Mouse (Mus musculus) embryonic facial prominence, embryonic 15.5 days (tissue): ENCODE data around the gene Sgms1. TPM values are rescaled to one million over a fixed set of nuclear protein-coding genes. Genes with fewer than 3 reads are reported as not detected.
"Not testable (repeated sequence)": the region's sequence is repeated elsewhere in the genome, so short reads cannot be mapped to it uniquely, and the experiment has no call there.

Source experiments
- ATAC-seq: fragments of 200-750 bp; cut with Nextera tagmentation; 2 replicates; pipeline ENCODE4 v1.8.0; 2017; ENCODE audit warnings: low read depth, moderate TSS enrichment; ENCODE audit not compliant: insufficient number of reproducible peaks, low FRiP score, low TSS enrichment
- H3K27ac ChIP-seq: fragments of 300-500 bp; sonication (generic); replicated peaks from 2 replicates; pipeline ENCODE4 v1.5.1; 2015; ENCODE audit warnings: mild to moderate bottlenecking, inconsistent platforms
- H3K27me3 ChIP-seq: fragments of 300-500 bp; sonication (generic); 2 replicates; pipeline ENCODE4 v1.6.1; 2015; ENCODE audit warnings: inconsistent platforms
- H3K36me3 ChIP-seq: fragments of 300-500 bp; sonication (generic); 2 replicates; pipeline ENCODE4 v1.6.1; 2015; ENCODE audit warnings: mild to moderate bottlenecking, inconsistent platforms
- H3K4me1 ChIP-seq: fragments of 300-500 bp; sonication (generic); 2 replicates; pipeline ENCODE4 v1.6.1; 2015; ENCODE audit warnings: inconsistent platforms
- H3K4me2 ChIP-seq: fragments of 300-500 bp; sonication (generic); replicated peaks from 2 replicates; pipeline ENCODE4 v1.6.1; 2015; ENCODE audit warnings: mild to moderate bottlenecking, inconsistent platforms
- H3K4me3 ChIP-seq: fragments of 300-500 bp; sonication (generic); replicated peaks from 2 replicates; pipeline ENCODE4 v1.5.1; 2015; ENCODE audit warnings: mild to moderate bottlenecking, inconsistent platforms
- H3K9ac ChIP-seq: fragments of 300-500 bp; sonication (generic); 2 replicates; pipeline ENCODE4 v1.6.1; 2015; ENCODE audit warnings: inconsistent platforms
- H3K9me3 ChIP-seq: fragments of 300-500 bp; sonication (generic); replicated peaks from 2 replicates; pipeline ENCODE4 v1.6.1; 2016; ENCODE audit warnings: inconsistent platforms
- WGBS: fragments of 180-500 bp; shearing (Covaris S2); methylation state at CpG from one replicate; pipeline ENCODE4 v1.1.7; 2015; 5-methylcytosine and 5-hydroxymethylcytosine counted together
- polyA plus RNA-seq: library from polyadenylated mRNA; unstranded; fragments of >200 nt; fragmentation: Nextera tagmentation; extraction: Ambion mirVana; gene quantifications from 2 replicates; pipeline ENCODE4 v1.2.1, GENCODE M21; 2015

Sgms1 gene
- polyA plus RNA-seq, 1 experiment from 2014 or later, result 38.8 TPM

GRCm38 (mm10) chr19:32138361-32139088 is 251.0 kb downstream of the Sgms1 start:
- Histone ChIP-seq H3K4me2 (no peak overlapping the region), H3K27me3 (no peaks in the 10 kb centered on the region), H3K4me1 (peaks cover 5% of the 10 kb centered on the region; the same call in 1 of the 2 replicates), H3K9me3 (no peaks in the 10 kb centered on the region), H3K36me3 (0 out of 2 replicates have a peak, but pooled peaks cover 6% of the 10 kb centered on the region), H3K4me3 (no peak overlapping the region), H3K27ac (no peak overlapping the region), H3K9ac (no peak overlapping the region)
- WGBS, result 62% methylated on average over 14 of the region's 14 CpGs
- no peak for ATAC-seq

GRCm38 (mm10) chr19:32137904-32138303 is 251.6 kb downstream of the Sgms1 start:
- Histone ChIP-seq H3K4me2 (no peak overlapping the region), H3K27me3 (no peaks in the 10 kb centered on the region), H3K4me3 (no peak overlapping the region), H3K27ac (no peak overlapping the region), H3K9me3 (no peaks in the 10 kb centered on the region), H3K4me1 (peaks cover 5% of the 10 kb centered on the region; the same call in 1 of the 2 replicates), H3K9ac (no peak overlapping the region), H3K36me3 (0 out of 2 replicates have a peak, but pooled peaks cover 6% of the 10 kb centered on the region)
- WGBS, result 79% methylated on average over 5 of the region's 5 CpGs
- ATAC-seq, result no peak

GRCm38 (mm10) chr19:32136888-32137625 is 252.5 kb downstream of the Sgms1 start:
- Histone ChIP-seq H3K4me3 (no peak overlapping the region), H3K36me3 (0 out of 2 replicates have a peak, but pooled peaks cover 6% of the 10 kb centered on the region), H3K27me3 (no peaks in the 10 kb centered on the region), H3K27ac (no peak overlapping the region), H3K9me3 (no peaks in the 10 kb centered on the region), H3K4me1 (peaks cover 5% of the 10 kb centered on the region; the same call in 1 of the 2 replicates), H3K4me2 (no peak overlapping the region), H3K9ac (no peak overlapping the region)
- ATAC-seq, result no peak; the same call in 1 of the 2 replicates
- 49% methylated on average over 4 of the region's 4 CpGs for WGBS

GRCm38 (mm10) chr19:32131707-32132488 is 257.6 kb downstream of the Sgms1 start:
- not testable (repeated sequence) for H3K27me3 ChIP-seq, H3K9ac ChIP-seq, H3K9me3 ChIP-seq, H3K27ac ChIP-seq, H3K4me2 ChIP-seq, H3K4me1 ChIP-seq, ATAC-seq, H3K4me3 ChIP-seq, H3K36me3 ChIP-seq
- 78% methylated on average over 14 of the region's 17 CpGs for WGBS

DNA sequence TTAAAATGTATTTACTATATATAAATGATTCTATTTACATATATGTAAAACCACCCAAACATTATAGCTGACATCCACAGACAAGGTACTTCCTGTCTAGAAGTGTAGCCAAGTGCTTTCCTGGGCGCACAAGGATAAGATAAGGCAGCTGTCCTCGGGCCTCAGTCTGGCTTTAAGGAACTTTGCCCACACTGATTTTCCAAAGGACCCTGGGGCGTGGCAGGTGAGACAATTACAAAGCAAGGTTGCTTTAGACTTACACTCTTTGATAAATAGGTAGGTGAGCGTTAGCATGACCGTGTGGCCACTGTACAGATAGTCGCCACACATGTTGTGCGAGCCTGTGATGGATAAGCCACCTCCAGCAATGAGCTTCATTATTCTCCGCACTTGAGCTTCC is 260.2 kb downstream of the Sgms1 start:
- Histone ChIP-seq H3K4me3 (no peak overlapping the region), H3K27ac (no peak overlapping the region), H3K4me1 (peaks cover 5% of the 10 kb centered on the region; the same call in 1 of the 2 replicates), H3K9ac (no peak overlapping the region), H3K4me2 (no peak overlapping the region), H3K36me3 (peaks cover 10% of the 10 kb centered on the region), H3K27me3 (no peaks in the 10 kb centered on the region), H3K9me3 (no peaks in the 10 kb centered on the region)
- no peak for ATAC-seq
- 93% methylated on average over 8 of the region's 8 CpGs for WGBS

DNA sequence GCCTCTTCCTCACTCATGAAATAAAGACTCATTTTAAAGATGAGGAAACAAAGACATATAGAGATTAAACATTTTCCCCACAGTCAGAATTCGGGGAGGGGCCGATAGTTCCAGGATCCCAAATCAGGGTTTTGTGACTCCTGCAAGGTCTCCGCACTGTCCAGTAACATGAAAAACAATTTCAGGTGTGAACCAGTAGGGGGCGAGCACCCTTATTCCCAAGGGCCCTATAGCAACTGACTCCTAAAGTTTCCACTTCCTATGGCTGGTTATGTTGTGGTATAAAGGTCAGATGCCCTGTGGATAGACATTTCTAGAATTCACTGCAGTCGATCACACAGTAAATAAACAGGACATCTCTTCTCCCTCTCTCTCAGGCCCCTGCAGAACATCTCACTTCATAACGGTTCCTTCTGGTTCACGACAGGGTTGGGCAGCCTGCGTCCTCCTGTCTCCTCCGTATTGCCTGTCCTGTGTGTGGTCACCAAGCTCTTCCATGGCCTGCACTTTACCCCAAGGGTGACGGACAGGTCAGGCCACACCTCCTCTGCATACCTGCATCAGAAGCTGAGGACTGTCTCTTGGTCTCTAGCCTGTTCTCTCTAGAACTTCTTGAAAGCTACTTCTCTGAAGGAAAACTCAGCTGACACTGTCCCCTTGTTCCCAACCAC is 262.2 kb downstream of the Sgms1 start:
- no peak for ATAC-seq
- 73% methylated on average over 10 of the region's 10 CpGs for WGBS
- H3K4me3 ChIP-seq, result no peak overlapping the region
- peaks cover 5% of the 10 kb centered on the region; the same call in 1 of the 2 replicates for H3K4me1 ChIP-seq
- no peak overlapping the region for H3K27ac ChIP-seq
- H3K9ac ChIP-seq, result no peak overlapping the region
- H3K4me2 ChIP-seq, result no peak overlapping the region
- H3K27me3 ChIP-seq, result no peaks in the 10 kb centered on the region
- H3K9me3 ChIP-seq, result no peaks in the 10 kb centered on the region
- H3K36me3 ChIP-seq, result peaks cover 19% of the 10 kb centered on the region

DNA sequence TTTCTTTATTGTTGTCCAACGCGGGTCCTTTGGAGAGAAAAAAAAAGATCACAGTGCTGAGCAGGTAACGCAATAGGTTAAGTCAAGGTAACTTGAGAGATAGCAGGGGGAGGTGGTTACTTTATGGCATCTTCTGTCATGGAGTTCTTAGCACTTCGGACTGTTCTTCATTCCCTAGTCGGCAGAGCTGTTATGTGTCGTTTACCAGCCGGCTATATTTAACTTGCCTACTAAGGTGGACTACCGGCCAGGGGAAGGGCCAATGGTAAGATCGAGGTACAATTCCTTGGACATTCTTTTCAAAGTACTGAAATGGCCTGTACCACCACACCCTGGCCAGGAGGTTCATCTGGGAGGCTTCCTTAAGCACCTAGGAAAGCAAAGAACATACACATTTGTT is 265.4 kb downstream of the Sgms1 start:
- H3K4me3 ChIP-seq, result no peak overlapping the region
- no peaks in the 10 kb centered on the region for H3K4me1 ChIP-seq
- no peak overlapping the region for H3K4me2 ChIP-seq
- H3K36me3 ChIP-seq, result peaks cover 17% of the 10 kb centered on the region; the same call in 1 of the 2 replicates
- H3K9ac ChIP-seq, result no peak overlapping the region
- no peak for ATAC-seq
- no peaks in the 10 kb centered on the region for H3K9me3 ChIP-seq
- 92% methylated on average over 9 of the region's 9 CpGs for WGBS
- H3K27me3 ChIP-seq, result no peaks in the 10 kb centered on the region
- no peak overlapping the region for H3K27ac ChIP-seq

DNA sequence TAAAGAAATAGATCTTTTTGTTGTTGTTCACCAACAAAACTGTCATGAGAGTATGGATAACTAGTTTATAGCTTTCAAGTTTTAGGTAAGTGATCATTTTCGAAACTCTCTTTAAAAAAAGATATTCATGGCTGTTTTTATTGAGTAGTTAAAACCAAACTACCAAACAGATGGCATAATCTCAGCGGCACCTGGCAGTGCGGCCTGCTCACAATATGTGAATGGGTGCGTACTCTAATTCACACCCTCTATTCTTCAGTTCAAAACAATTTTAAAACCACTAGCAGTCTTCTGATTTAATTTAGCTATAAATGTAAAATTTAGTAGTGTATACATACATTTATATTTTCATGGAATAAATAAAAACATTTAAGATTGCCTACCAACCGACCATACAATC is 266.3 kb downstream of the Sgms1 start:
- no peaks in the 10 kb centered on the region for H3K4me1 ChIP-seq
- H3K27ac ChIP-seq, result no peak overlapping the region
- no peak overlapping the region for H3K4me3 ChIP-seq
- WGBS, result 90% methylated on average over 5 of the region's 5 CpGs
- H3K36me3 ChIP-seq, result peaks cover 17% of the 10 kb centered on the region; the same call in 1 of the 2 replicates
- no peak for ATAC-seq
- no peaks in the 10 kb centered on the region for H3K27me3 ChIP-seq
- H3K9me3 ChIP-seq, result no peaks in the 10 kb centered on the region
- H3K9ac ChIP-seq, result no peak overlapping the region
- no peak overlapping the region for H3K4me2 ChIP-seq

DNA sequence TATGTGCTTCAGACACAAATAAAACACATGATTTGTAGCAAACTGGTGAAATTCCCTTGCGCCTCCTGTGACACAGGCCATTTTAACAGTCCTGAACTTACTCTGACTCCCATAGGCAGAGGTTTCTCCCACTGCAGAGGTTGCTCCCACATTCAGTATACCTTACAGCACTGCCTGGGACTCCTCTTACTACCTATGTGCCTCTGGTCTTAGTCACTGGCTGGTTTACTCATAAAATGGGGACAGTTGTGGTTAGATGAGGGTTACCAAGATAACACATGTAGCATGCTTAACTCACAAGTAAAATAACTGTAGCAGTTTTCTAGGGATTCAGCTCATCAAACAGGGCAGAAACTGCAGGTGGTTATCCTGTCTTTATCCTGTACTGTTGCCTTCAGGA is 268.7 kb downstream of the Sgms1 start:
- Histone ChIP-seq H3K27ac (no peak overlapping the region), H3K4me2 (no peak overlapping the region), H3K27me3 (no peaks in the 10 kb centered on the region), H3K4me1 (no peaks in the 10 kb centered on the region), H3K4me3 (no peak overlapping the region), H3K9me3 (no peaks in the 10 kb centered on the region), H3K9ac (no peak overlapping the region), H3K36me3 (peaks cover 17% of the 10 kb centered on the region; the same call in 1 of the 2 replicates)
- no peak for ATAC-seq
- WGBS, result 79% methylated on average over 1 of the region's 1 CpGs

GRCm38 (mm10) chr19:32119666-32120065 is 269.8 kb downstream of the Sgms1 start:
- H3K27me3 ChIP-seq, result no peaks in the 10 kb centered on the region
- no peak overlapping the region for H3K4me3 ChIP-seq
- WGBS, result 84% methylated on average over 2 of the region's 2 CpGs
- H3K36me3 ChIP-seq, result peaks cover 13% of the 10 kb centered on the region; the same call in 1 of the 2 replicates
- no peak overlapping the region for H3K9ac ChIP-seq
- no peak overlapping the region for H3K4me2 ChIP-seq
- H3K27ac ChIP-seq, result no peak overlapping the region
- no peak for ATAC-seq
- no peaks in the 10 kb centered on the region for H3K9me3 ChIP-seq
- H3K4me1 ChIP-seq, result no peaks in the 10 kb centered on the region
